Mouse (Mus musculus) liver, embryonic 15.5 days (tissue): ENCODE results near the gene Fam189a1. TPM values are rescaled to one million over a fixed set of nuclear protein-coding genes. Genes with fewer than 3 reads are reported as not detected.

Experiments
- ATAC-seq: fragments of 200-750 bp; cut with Nextera tagmentation; 2 replicates; pipeline ENCODE4 v1.8.0; 2017; ENCODE audit warnings: moderate number of reproducible peaks, mild to moderate bottlenecking, moderate library complexity; ENCODE audit not compliant: insufficient read depth
- H3K27ac ChIP-seq: fragments of 300-500 bp; sonication (generic); replicated peaks from 2 replicates; pipeline ENCODE4 v1.5.1; 2015; ENCODE audit warnings: mild to moderate bottlenecking, inconsistent platforms
- H3K27me3 ChIP-seq: fragments of 300-500 bp; sonication (generic); 2 replicates; pipeline ENCODE4 v1.6.1; 2015; ENCODE audit warnings: mild to moderate bottlenecking, inconsistent platforms
- H3K36me3 ChIP-seq: fragments of 300-500 bp; sonication (generic); replicated peaks from 2 replicates; pipeline ENCODE4 v1.6.1; 2015; ENCODE audit warnings: moderate library complexity, mild to moderate bottlenecking, inconsistent platforms
- H3K4me1 ChIP-seq: fragments of 300-500 bp; sonication (generic); replicated peaks from 2 replicates; pipeline ENCODE4 v1.6.1; 2015; ENCODE audit warnings: inconsistent platforms
- H3K4me2 ChIP-seq: fragments of 300-500 bp; sonication (generic); 2 replicates; pipeline ENCODE4 v1.6.1; 2015; ENCODE audit warnings: moderate library complexity, mild to moderate bottlenecking, inconsistent platforms
- H3K4me3 ChIP-seq: fragments of 300-500 bp; sonication (generic); replicated peaks from 2 replicates; pipeline ENCODE4 v1.5.1; 2015; ENCODE audit warnings: mild to moderate bottlenecking, inconsistent platforms
- H3K9ac ChIP-seq: fragments of 300-500 bp; sonication (generic); 2 replicates; pipeline ENCODE4 v1.6.1; 2015; ENCODE audit warnings: moderate library complexity, mild to moderate bottlenecking, inconsistent platforms
- H3K9me3 ChIP-seq: fragments of 300-500 bp; sonication (generic); replicated peaks from 2 replicates; pipeline ENCODE4 v1.6.1; 2016; ENCODE audit warnings: inconsistent platforms
- WGBS: fragments of 180-500 bp; shearing (Covaris S2); methylation state at CpG from one replicate; pipeline ENCODE4 v1.1.7; 2015; ENCODE audit warnings: mixed read lengths; ENCODE audit not compliant: insufficient replicate concordance; 5-methylcytosine and 5-hydroxymethylcytosine counted together
- polyA plus RNA-seq: library from polyadenylated mRNA; unstranded; fragments of >200 nt; fragmentation: Nextera tagmentation; extraction: Ambion mirVana; gene quantifications from 2 replicates; pipeline ENCODE4 v1.2.1, GENCODE M21; 2015

Gene Fam189a1
- polyA plus RNA-seq, 1 experiment from 2014 or later = not detected

GRCm38 (mm10) chr7:64944686-64945085 lies 211.7 kb downstream of the Fam189a1 start:
- no peaks in the 10 kb centered on the region for H3K27me3 ChIP-seq
- no peaks in the 10 kb centered on the region for H3K36me3 ChIP-seq
- H3K9ac ChIP-seq = no peak overlapping the region
- no peak overlapping the region for H3K27ac ChIP-seq
- no peak overlapping the region for H3K4me2 ChIP-seq
- no peak for ATAC-seq
- no peaks in the 10 kb centered on the region for H3K4me1 ChIP-seq
- WGBS = 50% methylated on average over 5 of the region's 5 CpGs
- H3K9me3 ChIP-seq = no peaks in the 10 kb centered on the region
- no peak overlapping the region for H3K4me3 ChIP-seq

- no peaks in the 10 kb centered on the region for H3K9me3 ChIP-seq
- no peaks in the 10 kb centered on the region for H3K36me3 ChIP-seq
- WGBS = 64% methylated on average over 8 of the region's 8 CpGs
- H3K4me2 ChIP-seq = no peak overlapping the region
- no peak for ATAC-seq
- H3K27me3 ChIP-seq = no peaks in the 10 kb centered on the region
- no peak overlapping the region for H3K27ac ChIP-seq
- H3K4me3 ChIP-seq = no peak overlapping the region
- no peak overlapping the region for H3K9ac ChIP-seq
- no peaks in the 10 kb centered on the region for H3K4me1 ChIP-seq
Measured at GRCm38 (mm10) chr7:64944175-64944574, 212.2 kb downstream of the Fam189a1 start.

GRCm38 (mm10) chr7:64936927-64937326 lies 219.4 kb downstream of the Fam189a1 start:
- 52% methylated on average over 4 of the region's 4 CpGs for WGBS
- H3K36me3 ChIP-seq = no peaks in the 10 kb centered on the region
- H3K27me3 ChIP-seq = no peaks in the 10 kb centered on the region
- H3K4me2 ChIP-seq = no peak overlapping the region
- no peaks in the 10 kb centered on the region for H3K4me1 ChIP-seq
- H3K9me3 ChIP-seq = no peaks in the 10 kb centered on the region
- H3K4me3 ChIP-seq = no peak overlapping the region
- no peak for ATAC-seq
- no peak overlapping the region for H3K9ac ChIP-seq
- H3K27ac ChIP-seq = no peak overlapping the region

GRCm38 (mm10) chr7:64934115-64934514 lies 222.3 kb downstream of the Fam189a1 start:
- H3K27me3 ChIP-seq = no peaks in the 10 kb centered on the region
- no peak overlapping the region for H3K4me3 ChIP-seq
- WGBS = 35% methylated on average over 3 of the region's 3 CpGs
- no peaks in the 10 kb centered on the region for H3K36me3 ChIP-seq
- H3K9me3 ChIP-seq = no peaks in the 10 kb centered on the region
- no peak overlapping the region for H3K9ac ChIP-seq
- no peaks in the 10 kb centered on the region for H3K4me1 ChIP-seq
- no peak overlapping the region for H3K27ac ChIP-seq
- no peak overlapping the region for H3K4me2 ChIP-seq
- no peak for ATAC-seq

- no peaks in the 10 kb centered on the region for H3K36me3 ChIP-seq
- H3K27ac ChIP-seq = no peak overlapping the region
- H3K27me3 ChIP-seq = no peaks in the 10 kb centered on the region
- ATAC-seq = no peak
- H3K4me3 ChIP-seq = no peak overlapping the region
- no peaks in the 10 kb centered on the region for H3K9me3 ChIP-seq
- no peaks in the 10 kb centered on the region for H3K4me1 ChIP-seq
- H3K9ac ChIP-seq = no peak overlapping the region
- H3K4me2 ChIP-seq = no peak overlapping the region
- WGBS = 62% methylated on average over 4 of the region's 4 CpGs
Measured at GRCm38 (mm10) chr7:64930980-64931379, 225.4 kb downstream of the Fam189a1 start.

- Histone ChIP-seq H3K4me1 (no peaks in the 10 kb centered on the region), H3K4me2 (no peak overlapping the region), H3K27ac (no peak overlapping the region), H3K9ac (no peak overlapping the region), H3K9me3 (no peaks in the 10 kb centered on the region; the same call in 1 of the 2 replicates), H3K27me3 (no peaks in the 10 kb centered on the region), H3K36me3 (no peaks in the 10 kb centered on the region), H3K4me3 (no peak overlapping the region)
- 55% methylated on average over 5 of the region's 5 CpGs for WGBS
- no peak for ATAC-seq
Measured at GRCm38 (mm10) chr7:64923918-64924317, 232.5 kb downstream of the Fam189a1 start.

- ATAC-seq = no peak
- Histone ChIP-seq H3K9ac (no peak overlapping the region), H3K36me3 (no peaks in the 10 kb centered on the region), H3K4me2 (no peak overlapping the region), H3K27me3 (no peaks in the 10 kb centered on the region), H3K4me1 (no peaks in the 10 kb centered on the region), H3K4me3 (no peak overlapping the region), H3K9me3 (no peaks in the 10 kb centered on the region; the same call in 1 of the 2 replicates), H3K27ac (no peak overlapping the region)
- 76% methylated on average over 13 of the region's 13 CpGs for WGBS
Measured at GRCm38 (mm10) chr7:64921189-64921588, 235.2 kb downstream of the Fam189a1 start.

- no peaks in the 10 kb centered on the region for H3K27me3 ChIP-seq
- no peak for ATAC-seq
- H3K36me3 ChIP-seq = no peaks in the 10 kb centered on the region
Measured at GRCm38 (mm10) chr7:64920735-64921134, 235.6 kb downstream of the Fam189a1 start.

GRCm38 (mm10) chr7:64916654-64917053 lies 239.7 kb downstream of the Fam189a1 start:
- H3K36me3 ChIP-seq = no peaks in the 10 kb centered on the region
- WGBS = 44% methylated on average over 7 of the region's 7 CpGs
- H3K9me3 ChIP-seq = no peaks in the 10 kb centered on the region; the same call in 1 of the 2 replicates
- no peaks in the 10 kb centered on the region for H3K4me1 ChIP-seq
- H3K4me2 ChIP-seq = no peak overlapping the region
- no peaks in the 10 kb centered on the region for H3K27me3 ChIP-seq
- no peak for ATAC-seq
- H3K9ac ChIP-seq = no peak overlapping the region
- no peak overlapping the region for H3K27ac ChIP-seq
- no peak overlapping the region for H3K4me3 ChIP-seq

More at GRCm38 (mm10) chr7:64920735-64921134, 235.6 kb downstream of the Fam189a1 start:
- H3K9me3 ChIP-seq = no peaks in the 10 kb centered on the region; the same call in 1 of the 2 replicates
- H3K4me3 ChIP-seq = no peak overlapping the region
- 66% methylated on average over 5 of the region's 5 CpGs for WGBS
- H3K4me1 ChIP-seq = no peaks in the 10 kb centered on the region
- no peak overlapping the region for H3K27ac ChIP-seq
- H3K9ac ChIP-seq = no peak overlapping the region
- H3K4me2 ChIP-seq = no peak overlapping the region

GRCm38 (mm10) chr7:64915121-64915520 lies 241.2 kb downstream of the Fam189a1 start:
- Histone ChIP-seq H3K9ac (no peak overlapping the region), H3K27ac (no peak overlapping the region), H3K4me3 (no peak overlapping the region), H3K36me3 (no peaks in the 10 kb centered on the region), H3K4me2 (no peak overlapping the region), H3K4me1 (no peaks in the 10 kb centered on the region), H3K27me3 (no peaks in the 10 kb centered on the region), H3K9me3 (no peaks in the 10 kb centered on the region; the same call in 1 of the 2 replicates)
- 87% methylated on average over 2 of the region's 2 CpGs for WGBS
- no peak for ATAC-seq

- Histone ChIP-seq H3K27ac (no peak overlapping the region), H3K4me2 (no peak overlapping the region), H3K9me3 (no peaks in the 10 kb centered on the region), H3K9ac (no peak overlapping the region), H3K4me3 (no peak overlapping the region), H3K36me3 (no peaks in the 10 kb centered on the region), H3K4me1 (no peaks in the 10 kb centered on the region), H3K27me3 (no peaks in the 10 kb centered on the region)
- WGBS = 31% methylated on average over 2 of the region's 2 CpGs
- ATAC-seq = no peak
Measured at GRCm38 (mm10) chr7:64911945-64912344, 244.4 kb downstream of the Fam189a1 start.

- Histone ChIP-seq H3K4me1 (no peaks in the 10 kb centered on the region), H3K36me3 (no peaks in the 10 kb centered on the region), H3K4me2 (no peak overlapping the region), H3K27me3 (no peaks in the 10 kb centered on the region), H3K4me3 (no peak overlapping the region), H3K9ac (no peak overlapping the region), H3K27ac (no peak overlapping the region), H3K9me3 (no peaks in the 10 kb centered on the region)
- no peak for ATAC-seq
- WGBS = 51% methylated on average over 2 of the region's 2 CpGs
Measured at GRCm38 (mm10) chr7:64910208-64910607, 246.2 kb downstream of the Fam189a1 start.
